Mouse (Mus musculus): ENCODE data around the gene Gramd1a. TPM values are rescaled to one million over a fixed set of nuclear protein-coding genes. Genes with fewer than 3 reads are reported as not detected.

Gramd1a gene
- polyA plus RNA-seq, 1 experiment from 2014 or later = 11.6 TPM

- no peak overlapping the region for H3K4me3 ChIP-seq (ENCODE audit: low read depth, low read length)
- WGBS (ENCODE audit: insufficient replicate concordance) = 82% methylated on average over 7 of the region's 7 CpGs
- H3K36me3 ChIP-seq (ENCODE audit: control insufficient read depth, insufficient read depth) = peaks cover 27% of the 10 kb centered on the region
- H3K9me3 ChIP-seq (replicated peaks; ENCODE audit: control insufficient read depth, low read length) = no peaks in the 10 kb centered on the region
- no peak overlapping the region for H3K27ac ChIP-seq (ENCODE audit: low read length)
- peaks cover 27% of the 10 kb centered on the region for H3K27me3 ChIP-seq (ENCODE audit: control insufficient read depth, insufficient read depth, low read depth, low read length)
- peaks cover 4% of the 10 kb centered on the region for H3K4me1 ChIP-seq (ENCODE audit: control insufficient read depth, low read depth, low read length)
- H3K9ac ChIP-seq (ENCODE audit: low read depth, low read length) = no peak overlapping the region
- H3K4me2 ChIP-seq (ENCODE audit: low read depth, low read length) = no peak overlapping the region
- no peak for ATAC-seq (ENCODE audit: low read depth)
Measured at GRCm38 (mm10) chr7:31130197-31130596, 25.5 kb downstream of the Gramd1a start.

- Histone ChIP-seq H3K4me2 (ENCODE audit: low read depth, low read length) (no peak overlapping the region), H3K36me3 (ENCODE audit: control insufficient read depth, insufficient read depth) (peaks cover 17% of the 10 kb centered on the region; the same call in 1 of the 2 replicates), H3K9ac (ENCODE audit: low read depth, low read length) (no peak overlapping the region), H3K4me3 (ENCODE audit: low read depth, low read length) (no peak overlapping the region), H3K9me3 (replicated peaks; ENCODE audit: control insufficient read depth, low read length) (no peaks in the 10 kb centered on the region), H3K27ac (ENCODE audit: low read length) (no peak overlapping the region), H3K4me1 (ENCODE audit: control insufficient read depth, low read depth, low read length) (peaks cover 4% of the 10 kb centered on the region), H3K27me3 (ENCODE audit: control insufficient read depth, insufficient read depth, low read depth, low read length) (peaks cover 36% of the 10 kb centered on the region)
- no peak for ATAC-seq (ENCODE audit: low read depth)
- WGBS (ENCODE audit: insufficient replicate concordance) = 57% methylated on average over 9 of the region's 9 CpGs
Measured at GRCm38 (mm10) chr7:31128157-31128705, 27.5 kb downstream of the Gramd1a start.

- Histone ChIP-seq H3K36me3 (ENCODE audit: control insufficient read depth, insufficient read depth) (peaks cover 7% of the 10 kb centered on the region; the same call in 1 of the 2 replicates), H3K27me3 (ENCODE audit: control insufficient read depth, insufficient read depth, low read depth, low read length) (peaks cover 36% of the 10 kb centered on the region), H3K27ac (ENCODE audit: low read length) (no peak within 1 kb of the TSS), H3K9me3 (replicated peaks; ENCODE audit: control insufficient read depth, low read length) (no peaks in the 10 kb centered on the region), H3K4me1 (ENCODE audit: control insufficient read depth, low read depth, low read length) (peaks cover 4% of the 10 kb centered on the region), H3K9ac (ENCODE audit: low read depth, low read length) (peak within 1 kb of the TSS; percentile 26; the same call in 1 of the 2 replicates), H3K4me2 (ENCODE audit: low read depth, low read length) (peak within 1 kb of the TSS; percentile 68), H3K4me3 (ENCODE audit: low read depth, low read length) (peak within 1 kb of the TSS; percentile 50)
- WGBS (ENCODE audit: insufficient replicate concordance) = 2% methylated on average over 37 of the region's 60 CpGs
- ATAC-seq (ENCODE audit: low read depth) = peak; percentile 47; the same call in 1 of the 2 replicates
Measured at GRCm38 (mm10) chr7:31126851-31127724, 28.6 kb downstream of the Gramd1a start, which contains the start of gene Scn1b. TSS of gene Scn1b (minus strand) at chr7:31127003.

DNA sequence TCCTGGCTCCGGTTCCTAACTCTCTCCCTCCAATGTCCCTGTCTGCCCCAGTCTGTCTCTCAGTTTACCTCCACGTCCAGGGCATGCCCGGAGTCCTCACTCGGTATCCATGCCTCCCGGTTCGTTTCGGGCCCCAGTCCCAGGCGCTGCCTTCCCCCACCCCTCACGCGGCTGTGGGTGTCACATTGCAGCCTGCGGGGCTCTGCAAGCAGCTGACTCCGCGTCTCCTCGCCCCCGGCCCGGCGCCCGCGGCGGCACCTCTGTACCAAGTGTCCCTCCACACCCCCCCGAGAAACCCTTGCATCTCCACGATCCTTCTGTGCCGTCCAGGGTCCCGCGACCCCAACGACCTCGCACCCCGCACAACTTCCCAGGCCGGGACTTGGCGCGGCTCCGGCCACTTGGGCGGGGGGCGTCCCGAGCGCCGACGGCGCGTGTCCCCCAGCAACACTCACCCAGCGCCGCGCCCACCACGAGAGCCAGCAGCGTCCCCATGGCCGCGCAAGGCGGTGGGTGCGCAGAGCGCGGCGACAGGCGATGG is 29.4 kb downstream of the Gramd1a start:
- peaks cover 36% of the 10 kb centered on the region for H3K27me3 ChIP-seq (ENCODE audit: control insufficient read depth, insufficient read depth, low read depth, low read length)
- no peaks in the 10 kb centered on the region for H3K9me3 ChIP-seq (replicated peaks; ENCODE audit: control insufficient read depth, low read length)
- H3K36me3 ChIP-seq (ENCODE audit: control insufficient read depth, insufficient read depth) = peaks cover 6% of the 10 kb centered on the region; the same call in 1 of the 2 replicates
- H3K9ac ChIP-seq (ENCODE audit: low read depth, low read length) = peak overlapping the region; percentile 26; the same call in 1 of the 2 replicates
- peaks cover 4% of the 10 kb centered on the region for H3K4me1 ChIP-seq (ENCODE audit: control insufficient read depth, low read depth, low read length)
- no peak overlapping the region for H3K27ac ChIP-seq (ENCODE audit: low read length)
- peak overlapping the region; percentile 68 for H3K4me2 ChIP-seq (ENCODE audit: low read depth, low read length)
- WGBS (ENCODE audit: insufficient replicate concordance) = 2% methylated on average over 45 of the region's 53 CpGs
- peak overlapping the region; percentile 50 for H3K4me3 ChIP-seq (ENCODE audit: low read depth, low read length)
- no peak for ATAC-seq (ENCODE audit: low read depth)

GRCm38 (mm10) chr7:31125116-31125515 is 30.6 kb downstream of the Gramd1a start:
- H3K4me1 ChIP-seq (ENCODE audit: control insufficient read depth, low read depth, low read length) = peaks cover 4% of the 10 kb centered on the region
- 35% methylated on average over 13 of the region's 13 CpGs for WGBS (ENCODE audit: insufficient replicate concordance)
- H3K36me3 ChIP-seq (ENCODE audit: control insufficient read depth, insufficient read depth) = peaks cover 3% of the 10 kb centered on the region; the same call in 1 of the 2 replicates
- no peak overlapping the region for H3K4me3 ChIP-seq (ENCODE audit: low read depth, low read length)
- H3K9ac ChIP-seq (ENCODE audit: low read depth, low read length) = no peak overlapping the region
- peaks cover 36% of the 10 kb centered on the region for H3K27me3 ChIP-seq (ENCODE audit: control insufficient read depth, insufficient read depth, low read depth, low read length)
- H3K9me3 ChIP-seq (replicated peaks; ENCODE audit: control insufficient read depth, low read length) = no peaks in the 10 kb centered on the region
- H3K4me2 ChIP-seq (ENCODE audit: low read depth, low read length) = no peak overlapping the region
- no peak overlapping the region for H3K27ac ChIP-seq (ENCODE audit: low read length)
- ATAC-seq (ENCODE audit: low read depth) = no peak

GRCm38 (mm10) chr7:31124381-31124780 is 31.3 kb downstream of the Gramd1a start:
- no peak overlapping the region for H3K9ac ChIP-seq (ENCODE audit: low read depth, low read length)
- no peak for ATAC-seq (ENCODE audit: low read depth)
- H3K4me3 ChIP-seq (ENCODE audit: low read depth, low read length) = no peak overlapping the region
- H3K9me3 ChIP-seq (replicated peaks; ENCODE audit: control insufficient read depth, low read length) = no peaks in the 10 kb centered on the region
- peaks cover 4% of the 10 kb centered on the region for H3K4me1 ChIP-seq (ENCODE audit: control insufficient read depth, low read depth, low read length)
- WGBS (ENCODE audit: insufficient replicate concordance) = 60% methylated on average over 5 of the region's 5 CpGs
- H3K27ac ChIP-seq (ENCODE audit: low read length) = no peak overlapping the region
- H3K27me3 ChIP-seq (ENCODE audit: control insufficient read depth, insufficient read depth, low read depth, low read length) = peaks cover 36% of the 10 kb centered on the region
- no peak overlapping the region for H3K4me2 ChIP-seq (ENCODE audit: low read depth, low read length)
- no peaks in the 10 kb centered on the region for H3K36me3 ChIP-seq (ENCODE audit: control insufficient read depth, insufficient read depth)

DNA sequence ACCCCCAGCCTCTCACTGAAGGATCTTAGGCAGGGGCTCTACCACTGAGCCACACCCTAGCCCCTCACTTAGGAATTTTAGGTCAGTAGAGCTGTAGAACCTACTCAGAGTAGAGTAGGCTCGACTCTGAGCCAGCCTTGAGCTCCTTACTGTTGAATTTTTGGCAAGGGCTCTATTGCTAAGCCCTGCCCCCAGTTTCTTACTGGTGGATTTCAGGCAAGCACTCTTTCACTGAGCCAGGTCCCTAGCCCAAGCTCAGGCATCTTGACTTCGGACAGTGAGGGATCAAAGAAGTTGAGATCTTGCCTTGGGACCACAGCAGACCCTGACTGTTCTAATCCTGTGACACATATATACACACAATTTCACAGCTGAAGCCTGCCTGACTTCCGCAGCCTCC is 32.0 kb downstream of the Gramd1a start:
- H3K4me2 ChIP-seq (ENCODE audit: low read depth, low read length) = no peak overlapping the region
- WGBS (ENCODE audit: insufficient replicate concordance) = 57% methylated on average over 3 of the region's 3 CpGs
- H3K27me3 ChIP-seq (ENCODE audit: control insufficient read depth, insufficient read depth, low read depth, low read length) = peaks cover 36% of the 10 kb centered on the region
- no peak overlapping the region for H3K4me3 ChIP-seq (ENCODE audit: low read depth, low read length)
- H3K4me1 ChIP-seq (ENCODE audit: control insufficient read depth, low read depth, low read length) = peaks cover 4% of the 10 kb centered on the region
- no peaks in the 10 kb centered on the region for H3K36me3 ChIP-seq (ENCODE audit: control insufficient read depth, insufficient read depth)
- no peak overlapping the region for H3K27ac ChIP-seq (ENCODE audit: low read length)
- no peak overlapping the region for H3K9ac ChIP-seq (ENCODE audit: low read depth, low read length)
- H3K9me3 ChIP-seq (replicated peaks; ENCODE audit: control insufficient read depth, low read length) = no peaks in the 10 kb centered on the region
- ATAC-seq (ENCODE audit: low read depth) = no peak

DNA sequence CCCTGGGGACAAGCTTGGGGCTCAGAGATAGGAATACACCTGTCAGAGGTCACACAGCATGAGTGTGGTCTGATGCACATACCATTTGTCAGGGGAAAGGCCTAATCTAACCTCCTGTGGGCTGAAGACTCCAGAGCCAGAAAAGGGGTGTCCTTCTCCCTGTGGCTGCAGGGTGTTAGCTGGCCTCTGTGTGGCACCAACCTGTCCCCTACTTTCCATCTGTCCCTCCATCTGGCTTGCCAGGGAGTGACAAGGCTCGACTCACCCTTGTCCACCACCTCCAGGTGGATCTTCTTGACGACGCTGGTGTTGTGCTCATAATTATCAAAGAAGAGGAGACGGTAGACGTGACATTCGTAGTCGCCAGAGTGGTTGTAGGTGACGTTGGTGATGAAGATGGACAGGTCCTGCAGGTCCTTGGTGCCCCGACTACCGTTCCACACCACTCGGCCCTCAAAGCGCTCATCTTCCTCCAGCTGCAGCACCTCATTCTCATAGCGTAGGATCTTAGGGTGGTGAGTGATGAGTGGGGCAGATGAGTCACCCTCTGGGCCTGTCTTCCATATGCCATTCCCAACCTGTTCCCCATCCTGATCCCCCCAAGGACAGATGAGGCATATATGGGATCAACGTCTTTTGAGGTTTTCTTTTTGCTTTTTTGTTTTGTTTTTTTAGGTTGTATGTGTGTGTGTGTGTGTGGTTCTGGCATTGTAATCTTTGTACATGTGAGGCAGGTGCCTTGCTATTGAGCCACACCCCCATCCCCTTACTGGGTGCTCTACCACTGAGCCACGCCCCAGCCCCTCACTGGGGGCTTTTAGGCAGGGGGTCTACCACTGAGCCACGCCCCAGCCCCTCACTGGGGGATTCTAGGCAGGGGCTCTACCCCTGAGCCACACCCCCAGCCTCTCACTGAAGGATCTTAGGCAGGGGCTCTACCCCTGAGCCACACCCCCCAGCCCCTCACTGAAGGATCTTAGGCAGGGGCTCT is 32.8 kb downstream of the Gramd1a start:
- H3K4me1 ChIP-seq (ENCODE audit: control insufficient read depth, low read depth, low read length) = peaks cover 4% of the 10 kb centered on the region
- no peaks in the 10 kb centered on the region for H3K9me3 ChIP-seq (replicated peaks; ENCODE audit: control insufficient read depth, low read length)
- no peak overlapping the region for H3K9ac ChIP-seq (ENCODE audit: low read depth, low read length)
- no peak overlapping the region for H3K4me3 ChIP-seq (ENCODE audit: low read depth, low read length)
- ATAC-seq (ENCODE audit: low read depth) = no peak
- peaks cover 36% of the 10 kb centered on the region for H3K27me3 ChIP-seq (ENCODE audit: control insufficient read depth, insufficient read depth, low read depth, low read length)
- H3K36me3 ChIP-seq (ENCODE audit: control insufficient read depth, insufficient read depth) = no peaks in the 10 kb centered on the region
- no peak overlapping the region for H3K27ac ChIP-seq (ENCODE audit: low read length)
- WGBS (ENCODE audit: insufficient replicate concordance) = 69% methylated on average over 16 of the region's 16 CpGs
- H3K4me2 ChIP-seq (ENCODE audit: low read depth, low read length) = no peak overlapping the region
